19 mouse cellular contexts compared by ENCODE assay signal in the genomic region with DNA sequence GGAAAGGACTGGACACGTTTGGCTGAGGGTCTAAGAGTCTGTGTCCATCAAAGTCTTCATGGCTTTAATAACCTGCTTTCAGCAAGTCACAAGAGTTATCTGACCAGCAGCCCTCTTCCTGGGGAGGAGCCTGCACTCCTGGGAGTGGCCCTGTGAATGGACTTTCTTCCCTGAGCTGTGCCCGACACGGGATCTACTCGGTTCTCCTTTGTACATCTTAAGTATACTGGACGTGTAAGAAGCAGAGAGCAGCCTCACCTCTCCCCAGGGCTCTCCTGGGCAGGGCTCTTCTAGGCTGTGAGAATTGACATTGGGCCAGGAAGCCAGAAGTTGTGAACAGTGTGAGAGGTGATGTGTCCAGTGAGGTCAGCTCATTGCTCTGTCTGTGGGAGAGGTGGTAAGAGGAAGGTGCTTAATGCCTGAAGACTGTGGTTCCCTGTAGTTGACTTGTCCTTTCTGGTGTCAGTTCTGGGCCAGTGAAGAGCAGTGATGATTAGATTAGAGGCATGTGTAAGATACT.
DNase-seq lines count a peak whose midpoint lies in the region; ATAC-seq and TF ChIP-seq lines count a peak whose summit lies in the region.
"Had no signal": no experiment of that assay in that cellular context is flagged by ENCODE, and none has a peak within 500 bp of the region (broad histone marks: within the 10 kb centered on the region; RNA-seq: fewer than 3 reads in every experiment).

No protein-coding gene starts in this region.

- H3K27ac ChIP-seq in intestine, embryonic 15.5 days: no peak overlapping the region
- H3K27ac ChIP-seq in intestine, postnatal 0 days (ENCODE audit: low read depth, low read length): no peak overlapping the region
- H3K27ac ChIP-seq: embryonic facial prominence, embryonic 13.5 days; embryonic facial prominence, embryonic 15.5 days; forebrain, embryonic 10.5 days; forebrain, embryonic 12.5 days had no signal

- no peaks in the 10 kb centered on the region for H3K4me1 ChIP-seq in intestine, embryonic 15.5 days (replicated peaks)
- H3K4me1 ChIP-seq in intestine, postnatal 0 days (replicated peaks; ENCODE audit: control insufficient read depth, insufficient read depth, low read length): no peaks in the 10 kb centered on the region
- H3K4me1 ChIP-seq: embryonic facial prominence, embryonic 13.5 days; embryonic facial prominence, embryonic 15.5 days; forebrain, embryonic 12.5 days had no signal

- H3K9me3 ChIP-seq in intestine, embryonic 15.5 days: no peaks in the 10 kb centered on the region
- H3K9me3 ChIP-seq in intestine, postnatal 0 days (ENCODE audit: control insufficient read depth): no peaks in the 10 kb centered on the region
- H3K9me3 ChIP-seq: embryonic facial prominence, embryonic 13.5 days; embryonic facial prominence, embryonic 15.5 days; forebrain, embryonic 10.5 days; forebrain, embryonic 12.5 days had no signal

- H3K4me3 ChIP-seq in intestine, embryonic 15.5 days (replicated peaks): no peak overlapping the region
- no peak overlapping the region for H3K4me3 ChIP-seq in intestine, postnatal 0 days (ENCODE audit: low read depth, low read length)
- H3K4me3 ChIP-seq: embryonic facial prominence, embryonic 13.5 days; embryonic facial prominence, embryonic 15.5 days; erythroblast, embryonic 14.5 days; forebrain, embryonic 10.5 days; forebrain, embryonic 12.5 days had no signal

- no peak overlapping the region for H3K9ac ChIP-seq in intestine, embryonic 15.5 days
- no peak overlapping the region for H3K9ac ChIP-seq in intestine, postnatal 0 days (ENCODE audit: low read depth, low read length)
- H3K9ac ChIP-seq: embryonic facial prominence, embryonic 13.5 days; embryonic facial prominence, embryonic 15.5 days; forebrain, embryonic 12.5 days had no signal

- peak; percentile 55; the same call in 1 of the 2 replicates for ATAC-seq in intestine, embryonic 15.5 days
- ATAC-seq in intestine, postnatal 0 days: peak; percentile 41
- ATAC-seq: forebrain, embryonic 14.5 days; forebrain, embryonic 16.5 days had no signal

- DNase-seq in adipocyte (ENCODE audit: low spot score): peak; percentile 65
- no peak for DNase-seq in ovary, postnatal 36 days (ENCODE audit: low spot score)
- DNase-seq in adrenal gland, adult 8-10 months: no peak
- DNase-seq: adrenal gland, postnatal 10 days; adrenal gland, postnatal 25 days; cerebellum, adult 11-12 months; cerebellum, adult 9-10 months; cerebellum, postnatal 14 days; cerebellum, postnatal 36 days; embryo, embryonic 11 days had no signal

- TF ChIP-seq CTCF in intestine, postnatal 0 days (IDR thresholded peaks at IDR 0.05; ENCODE audit: low read depth): no peak

- no peaks in the 10 kb centered on the region for H3K27me3 ChIP-seq in intestine, embryonic 15.5 days (replicated peaks)
- no peaks in the 10 kb centered on the region for H3K27me3 ChIP-seq in intestine, postnatal 0 days (replicated peaks; ENCODE audit: control insufficient read depth, insufficient read depth, low read length)
- H3K27me3 ChIP-seq: embryonic facial prominence, embryonic 13.5 days; embryonic facial prominence, embryonic 15.5 days; forebrain, embryonic 12.5 days had no signal

- WGBS in intestine, embryonic 15.5 days: 62% methylated on average over 5 of the region's 5 CpGs
- WGBS in intestine, postnatal 0 days: 48% methylated on average over 5 of the region's 5 CpGs

- H3K4me2 ChIP-seq in intestine, embryonic 15.5 days (replicated peaks): no peak overlapping the region
- no peak overlapping the region for H3K4me2 ChIP-seq in intestine, postnatal 0 days (replicated peaks; ENCODE audit: low read depth)
- H3K4me2 ChIP-seq: embryonic facial prominence, embryonic 13.5 days; embryonic facial prominence, embryonic 15.5 days; forebrain, embryonic 12.5 days had no signal

- no peaks in the 10 kb centered on the region for H3K36me3 ChIP-seq in intestine, embryonic 15.5 days
- H3K36me3 ChIP-seq in intestine, postnatal 0 days (ENCODE audit: control insufficient read depth, insufficient read depth): no peaks in the 10 kb centered on the region
- H3K36me3 ChIP-seq: embryonic facial prominence, embryonic 13.5 days; embryonic facial prominence, embryonic 15.5 days; forebrain, embryonic 10.5 days; forebrain, embryonic 12.5 days had no signal
